Mouse (Mus musculus) R1 (cell line): ENCODE measurements around the gene Noxo1.
A peak's percentile ranks its signal among the peaks of the same experiment; 100 is the strongest.
"Not testable (repeated sequence)": the region's sequence is repeated elsewhere in the genome, so short reads cannot be mapped to it uniquely, and the experiment has no call there.

ENCODE experiments used
- DNase-seq: peaks from one replicate; pipeline ENCODE4 v3.0.0-alpha.2; 2018; ENCODE audit warnings: low read depth, low spot score

Noxo1 gene

DNA sequence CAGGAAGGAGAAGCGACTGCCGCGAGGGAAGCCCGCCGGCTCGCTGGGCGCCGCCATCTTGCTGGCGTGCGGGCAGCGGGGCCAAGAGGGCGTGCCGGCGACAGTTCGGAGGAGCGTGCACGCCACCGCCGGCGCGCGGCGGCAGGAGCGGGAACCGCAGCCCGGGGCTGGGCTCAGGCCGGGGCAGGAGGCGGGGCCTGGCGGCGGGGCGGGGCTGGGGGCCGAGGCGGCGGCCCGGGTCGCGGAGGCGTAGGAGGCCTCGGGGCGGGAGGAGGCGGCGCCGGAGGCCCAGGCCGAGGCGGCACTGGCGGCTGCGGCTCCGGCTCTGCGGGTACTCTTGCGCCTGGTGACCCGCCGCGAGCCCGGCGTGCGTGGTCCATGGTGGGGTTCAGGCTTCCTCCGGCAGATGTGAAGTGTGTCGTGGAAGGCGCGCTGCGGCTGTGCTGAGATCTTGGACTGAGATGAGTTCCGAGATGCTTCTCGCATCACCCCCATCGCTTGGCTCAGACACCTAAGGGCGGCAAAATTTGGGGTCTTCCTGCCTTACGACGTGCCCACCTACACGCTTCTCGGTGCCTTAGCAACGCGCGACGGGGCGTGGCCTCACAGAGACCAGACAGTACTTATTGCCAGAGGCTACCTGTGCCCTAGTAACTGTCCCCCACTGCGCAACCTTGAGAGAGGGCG, at the start of gene Noxo1, which contains the start of gene Gfer:
TSS of gene Noxo1 (plus strand) at position 224 of the 687 bp plus-strand sequence.
TSS of gene Gfer (minus strand) at position 146 of the 687 bp plus-strand sequence.
- DNase-seq, result peak; percentile 90

DNA sequence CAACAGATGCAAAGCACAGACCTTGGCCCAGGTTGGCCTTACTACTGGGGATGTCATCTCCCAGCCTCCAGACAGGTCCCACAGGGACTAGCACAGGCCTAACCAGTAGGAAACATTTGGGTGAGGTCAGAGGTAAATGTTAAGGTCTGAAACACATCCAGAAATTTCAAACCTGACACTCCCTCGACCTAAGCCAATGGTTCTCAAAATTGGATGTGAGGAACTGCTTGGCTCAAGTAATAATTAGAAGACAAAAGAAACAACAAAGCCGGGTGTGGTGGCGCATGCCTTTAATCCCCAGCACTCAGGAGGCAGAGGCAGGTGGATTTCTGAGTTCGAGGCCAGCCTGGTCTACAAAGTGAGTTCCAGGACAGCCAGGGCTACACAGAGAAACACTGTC, 49.7 kb upstream of the Noxo1 start:
- DNase-seq, result peak; percentile 68

DNA sequence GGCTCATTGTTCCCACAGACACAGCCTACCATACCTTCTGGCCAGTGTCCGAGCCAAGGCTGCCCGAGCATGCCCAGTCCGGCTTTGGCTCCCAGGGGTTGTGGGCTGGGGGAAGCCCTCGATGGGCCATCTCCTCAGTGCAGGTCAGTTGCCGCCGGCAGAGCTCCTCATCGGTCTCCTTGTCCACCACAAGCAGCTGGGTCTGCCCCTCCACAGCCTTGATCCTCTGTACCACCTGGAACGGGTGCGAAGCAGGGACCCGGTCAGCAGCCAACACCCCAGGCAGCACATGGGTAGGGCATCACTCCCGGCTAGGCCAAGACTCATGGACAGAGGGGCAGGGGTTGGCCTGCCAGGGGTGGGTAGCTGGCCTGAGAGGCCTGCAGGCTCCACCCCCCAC, 48.5 kb upstream of the Noxo1 start:
- DNase-seq, result no peak

GRCm38 (mm10) chr17:24648731-24649377, 47.2 kb upstream of the Noxo1 start:
- DNase-seq, result no peak

GRCm38 (mm10) chr17:24649581-24650069, 46.4 kb upstream of the Noxo1 start:
- peak; percentile 33 for DNase-seq

DNA sequence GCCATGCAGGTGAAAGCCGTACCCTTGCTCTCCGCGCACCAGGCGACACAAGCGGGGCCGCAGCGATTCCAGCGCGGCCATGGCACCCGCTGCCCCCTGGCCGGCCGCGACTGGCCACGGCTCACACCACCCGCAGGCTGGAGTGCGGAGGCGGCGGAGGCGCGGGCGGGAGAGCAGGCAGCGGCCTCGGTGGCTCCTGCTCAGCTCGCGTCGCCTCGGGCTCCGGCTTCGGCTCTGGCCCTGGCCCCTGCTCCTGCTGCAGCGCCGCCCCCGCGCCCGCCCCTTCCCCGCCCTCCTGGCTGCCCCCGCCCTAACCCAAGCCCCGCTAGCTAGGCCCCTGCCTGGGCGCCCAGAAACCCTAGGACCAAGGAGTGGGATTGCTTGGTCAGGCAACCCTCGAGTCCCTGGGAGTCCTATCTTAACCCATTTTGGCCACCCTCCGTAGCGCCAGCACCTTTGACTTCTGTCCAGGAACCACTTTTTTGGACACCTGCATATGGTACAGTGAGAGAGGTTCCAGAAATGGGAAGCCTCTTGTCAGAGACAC, 45.9 kb upstream of the Noxo1 start, which contains the start of gene Slc9a3r2:
TSS of gene Slc9a3r2 (minus strand) at position 258 of the 547 bp plus-strand sequence.
- DNase-seq, result peak; percentile 67

DNA sequence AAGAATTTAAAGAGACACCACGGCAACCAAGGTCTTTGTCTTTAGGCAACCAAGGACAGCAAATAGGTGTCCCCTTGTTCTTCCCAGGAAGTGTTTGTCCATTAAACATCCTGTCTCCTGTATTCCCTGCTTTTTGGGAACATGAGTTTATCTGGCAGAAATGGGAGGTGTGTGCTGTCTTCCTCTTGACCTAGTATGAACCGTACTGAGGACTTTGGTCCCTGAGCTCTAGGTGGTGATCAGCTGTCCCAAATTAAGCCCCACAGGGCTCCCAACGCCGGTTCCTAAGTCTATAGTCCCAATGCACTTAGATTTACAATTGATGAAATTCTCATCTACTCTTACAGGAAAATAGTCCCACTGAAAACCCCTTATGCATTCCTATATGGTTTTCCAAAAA, 45.3 kb upstream of the Noxo1 start:
- no peak for DNase-seq

GRCm38 (mm10) chr17:24651835-24652234, 44.2 kb upstream of the Noxo1 start:
- no peak for DNase-seq

- peak; percentile 65 for DNase-seq
Measured at GRCm38 (mm10) chr17:24653967-24654710, 41.9 kb upstream of the Noxo1 start.

- DNase-seq, result no peak
Measured at GRCm38 (mm10) chr17:24654969-24655368, 41.1 kb upstream of the Noxo1 start.

DNA sequence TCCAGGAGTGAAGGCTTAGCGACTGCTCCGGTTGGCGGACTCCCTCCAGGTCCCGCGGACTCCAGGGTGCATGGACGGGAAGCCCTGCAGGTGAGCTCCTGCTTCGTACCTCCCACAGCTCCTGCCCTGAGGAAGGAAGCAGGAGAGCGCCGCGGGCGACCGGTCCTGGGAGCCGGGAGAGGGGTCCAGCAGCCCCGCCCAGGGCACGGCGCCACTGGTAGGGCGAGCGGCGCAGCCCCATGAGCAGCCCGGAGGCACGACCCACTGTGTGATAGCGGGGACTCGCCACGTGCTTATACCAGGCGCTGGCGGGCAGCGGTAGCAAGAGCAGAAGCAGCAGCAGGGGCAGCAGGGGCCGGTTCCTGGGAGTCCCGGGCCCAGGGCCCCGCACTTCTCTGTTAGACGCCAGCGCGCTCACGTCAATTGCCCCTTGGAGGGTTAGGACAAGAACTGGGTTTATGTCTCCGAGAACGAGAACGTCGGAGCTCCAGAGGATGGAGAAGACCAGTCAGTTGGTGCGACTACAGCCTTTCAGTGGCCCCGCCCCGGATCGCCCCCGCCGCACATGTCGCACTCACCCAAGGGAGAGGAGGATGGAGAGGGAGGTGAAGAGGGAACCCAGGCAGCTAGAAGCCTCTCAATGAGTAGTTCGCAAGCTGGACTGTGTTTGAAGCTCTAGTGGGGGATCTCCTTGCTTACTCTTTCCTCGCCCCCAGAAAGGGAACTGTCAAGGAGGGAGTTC, 37.8 kb upstream of the Noxo1 start, which contains the start of gene Npw:
TSS of gene Npw (minus strand) at position 441 of the 742 bp plus-strand sequence.
- DNase-seq, result peak; percentile 46

- DNase-seq, result not testable (repeated sequence)
Measured at GRCm38 (mm10) chr17:24667011-24667410, 29.0 kb upstream of the Noxo1 start.

DNA sequence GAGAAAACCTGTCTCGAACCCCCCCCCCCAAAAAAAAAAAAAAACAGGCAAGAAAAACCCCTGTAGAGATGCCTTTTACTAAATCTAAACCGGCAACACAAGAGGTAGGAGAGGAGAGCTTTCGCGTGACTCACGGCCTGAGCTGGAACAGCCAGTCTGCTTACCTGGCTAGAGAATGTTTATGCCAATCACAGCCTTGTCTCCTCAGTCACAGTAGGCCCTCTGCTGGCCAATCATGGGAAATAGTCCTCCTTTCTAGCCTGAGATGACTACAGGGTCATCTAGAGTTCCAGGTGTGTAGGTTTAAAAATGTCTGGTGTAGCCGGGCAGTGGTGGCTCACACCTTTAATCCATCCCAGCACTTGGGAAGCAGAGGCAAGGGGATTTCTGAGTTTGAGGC, 28.6 kb upstream of the Noxo1 start:
- DNase-seq, result peak; percentile 93

DNA sequence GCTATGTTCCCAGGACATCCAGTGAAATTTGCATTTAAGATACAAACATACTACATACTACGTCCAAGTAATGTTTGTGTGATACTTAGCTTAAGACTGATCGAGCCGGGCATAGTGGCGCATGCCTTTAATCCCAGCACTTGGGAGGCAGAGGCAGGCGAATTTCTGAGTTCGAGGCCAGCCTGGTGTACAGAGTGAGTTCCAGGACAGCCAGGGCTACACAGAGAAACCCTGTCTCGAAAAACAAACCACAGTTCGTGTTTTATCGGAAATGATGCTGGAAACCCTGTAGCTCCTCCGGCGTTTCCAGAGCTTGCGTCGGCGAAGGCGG, 26.9 kb upstream of the Noxo1 start:
- not testable (repeated sequence) for DNase-seq

- DNase-seq, result peak; percentile 94
Measured at GRCm38 (mm10) chr17:24669545-24670245, 26.3 kb upstream of the Noxo1 start, which contains the start of gene Zfp598. Zfp598 (plus strand) TSS chr17:24669687.

DNA sequence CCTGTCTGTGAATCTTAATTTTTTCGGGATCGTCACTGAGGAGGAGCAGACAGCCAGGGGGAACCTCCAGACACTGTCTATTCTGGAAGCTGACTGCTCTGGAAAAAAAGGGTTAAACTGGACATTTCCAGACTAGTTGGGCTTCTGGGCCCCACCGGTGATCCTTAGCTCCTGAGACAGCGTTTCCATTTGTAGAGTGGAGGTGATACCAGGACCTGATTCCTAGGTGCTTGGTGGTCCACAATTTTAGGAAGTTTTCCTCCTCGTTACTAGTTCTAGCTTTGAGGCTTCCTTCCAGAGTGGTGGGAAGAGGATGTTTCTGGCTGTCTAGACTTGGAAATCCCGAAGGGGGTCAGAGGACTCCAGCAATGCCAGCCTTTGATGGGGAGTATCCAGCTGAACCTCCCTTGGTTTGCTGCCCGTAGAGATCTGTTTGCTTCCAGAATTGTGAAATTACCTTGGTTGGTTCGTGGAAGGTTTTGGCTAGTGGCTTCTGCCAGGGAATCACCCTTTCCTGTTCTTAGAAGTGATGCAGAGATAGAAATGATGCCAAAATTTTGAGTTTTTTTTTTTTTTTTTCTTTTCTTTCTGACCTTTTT, 25.7 kb upstream of the Noxo1 start:
- no peak for DNase-seq

DNA sequence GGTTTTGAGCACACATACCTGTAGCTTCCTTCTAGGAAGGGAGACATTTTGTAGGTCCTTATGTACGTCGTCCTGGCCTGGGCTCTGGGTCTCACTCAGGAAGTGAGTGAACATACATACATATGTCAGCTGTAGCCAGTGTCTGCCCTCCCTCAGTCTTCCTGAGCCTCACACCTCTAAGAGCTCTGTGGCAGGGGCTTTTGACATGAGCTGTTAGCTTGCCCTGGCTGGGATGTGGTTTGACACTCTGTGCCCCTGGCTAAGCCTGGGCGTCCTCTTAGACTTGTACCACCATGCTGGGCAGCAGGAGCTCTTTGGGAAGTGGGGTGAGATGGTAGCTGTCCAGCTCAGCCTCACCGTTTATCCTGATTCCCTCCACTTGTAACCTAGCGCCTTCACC, 24.7 kb upstream of the Noxo1 start:
- DNase-seq, result no peak

- DNase-seq, result peak; percentile 86
Measured at GRCm38 (mm10) chr17:24672141-24672540, 23.9 kb upstream of the Noxo1 start.

GRCm38 (mm10) chr17:24674277-24674676, 21.8 kb upstream of the Noxo1 start:
- no peak for DNase-seq

DNA sequence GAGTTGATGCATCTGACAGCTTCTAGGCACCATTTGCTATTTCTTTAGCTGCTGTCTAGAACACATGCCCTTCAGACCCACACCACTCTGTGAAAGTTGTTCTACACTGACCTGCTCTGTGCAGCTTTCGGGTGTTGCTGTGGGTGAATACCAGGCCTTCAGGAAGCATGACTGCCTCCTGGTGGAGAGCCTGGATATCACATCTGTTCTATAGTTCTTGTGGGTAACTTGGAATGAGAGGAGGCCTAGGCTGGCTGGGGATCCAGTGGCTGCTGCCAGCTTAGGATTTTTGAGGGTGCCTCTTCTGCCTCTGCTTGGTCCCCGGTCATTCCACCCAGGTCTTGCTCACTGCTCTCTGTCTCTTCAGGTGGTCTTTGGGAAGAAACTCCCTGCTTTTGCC, 19.8 kb upstream of the Noxo1 start:
- peak; percentile 91 for DNase-seq
